Mouse (Mus musculus): Measurements from ENCODE around the gene Magi1. TPM values are rescaled to one million over a fixed set of nuclear protein-coding genes. Genes with fewer than 3 reads are reported as not detected.

The Magi1 gene
- total and polyA plus RNA-seq, 2 experiments from 2014 or later: 23.0 to 36.9 TPM

- H3K9me3 ChIP-seq (ENCODE audit: low read length): no peaks in the 10 kb centered on the region
- ATAC-seq (no peak), DNase-seq (ENCODE audit: low spot score) (no peak)
- 95% methylated on average over 3 of the region's 3 CpGs for WGBS
- TF ChIP-seq CTCF (IDR thresholded peaks at IDR 0.05; ENCODE audit: low read depth): no peak
- H3K27ac ChIP-seq: no peak overlapping the region
- no peaks in the 10 kb centered on the region for H3K4me1 ChIP-seq (ENCODE audit: insufficient read depth, low read length)
- no peaks in the 10 kb centered on the region for H3K27me3 ChIP-seq (ENCODE audit: insufficient read depth, low read length)
- no peaks in the 10 kb centered on the region for H3K36me3 ChIP-seq (ENCODE audit: insufficient read depth, low read length)
- no peak overlapping the region for H3K4me2 ChIP-seq (ENCODE audit: low read depth, low read length)
- H3K9ac ChIP-seq (replicated peaks; ENCODE audit: low read length): no peak overlapping the region
- no peak overlapping the region for H3K4me3 ChIP-seq (ENCODE audit: low read length)
Measured at GRCm38 (mm10) chr6:94273941-94274340, 9.8 kb downstream of the Magi1 start.

- 79% methylated on average over 5 of the region's 5 CpGs for WGBS
- no peak overlapping the region for H3K4me2 ChIP-seq (ENCODE audit: low read depth, low read length)
- H3K4me3 ChIP-seq (ENCODE audit: low read length): no peak overlapping the region
- no peak overlapping the region for H3K27ac ChIP-seq
- H3K4me1 ChIP-seq (ENCODE audit: insufficient read depth, low read length): no peaks in the 10 kb centered on the region
- no peak for ATAC-seq
- no peaks in the 10 kb centered on the region for H3K9me3 ChIP-seq (ENCODE audit: low read length)
- no peaks in the 10 kb centered on the region for H3K27me3 ChIP-seq (ENCODE audit: insufficient read depth, low read length)
- no peak overlapping the region for H3K9ac ChIP-seq (replicated peaks; ENCODE audit: low read length)
- DNase-seq (ENCODE audit: low spot score): no peak
- no peaks in the 10 kb centered on the region for H3K36me3 ChIP-seq (ENCODE audit: insufficient read depth, low read length)
- TF ChIP-seq CTCF (IDR thresholded peaks at IDR 0.05; ENCODE audit: low read depth): no peak
Measured at GRCm38 (mm10) chr6:94270001-94270400, 13.7 kb downstream of the Magi1 start.

DNA sequence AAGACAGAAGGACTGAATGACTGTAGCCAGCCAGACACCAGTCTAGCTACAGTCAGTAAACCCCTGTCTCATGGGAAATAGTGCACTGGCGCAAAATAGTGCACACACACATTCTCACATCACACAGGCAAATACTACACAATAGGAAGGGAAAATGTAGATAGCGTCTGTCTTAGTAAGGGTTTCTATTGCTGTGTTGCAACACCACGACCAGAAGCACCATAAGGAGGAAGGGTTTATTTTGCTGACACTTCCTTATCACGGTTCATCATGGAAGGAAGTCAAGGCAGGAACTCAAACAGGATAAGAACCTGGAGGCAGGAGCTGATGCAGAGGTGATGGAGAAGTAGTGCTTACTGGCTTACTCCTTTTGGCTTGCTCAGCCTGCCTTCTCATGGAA, 14.5 kb downstream of the Magi1 start:
- H3K9me3 ChIP-seq (ENCODE audit: low read length): no peaks in the 10 kb centered on the region
- no peak overlapping the region for H3K9ac ChIP-seq (replicated peaks; ENCODE audit: low read length)
- no peak overlapping the region for H3K4me3 ChIP-seq (ENCODE audit: low read length)
- H3K27me3 ChIP-seq (ENCODE audit: insufficient read depth, low read length): no peaks in the 10 kb centered on the region
- TF ChIP-seq CTCF (IDR thresholded peaks at IDR 0.05; ENCODE audit: low read depth): no peak
- DNase-seq (ENCODE audit: low spot score) (no peak), ATAC-seq (no peak)
- 89% methylated on average over 4 of the region's 4 CpGs for WGBS
- H3K4me2 ChIP-seq (ENCODE audit: low read depth, low read length): no peak overlapping the region
- no peaks in the 10 kb centered on the region for H3K36me3 ChIP-seq (ENCODE audit: insufficient read depth, low read length)
- no peak overlapping the region for H3K27ac ChIP-seq
- H3K4me1 ChIP-seq (ENCODE audit: insufficient read depth, low read length): no peaks in the 10 kb centered on the region

DNA sequence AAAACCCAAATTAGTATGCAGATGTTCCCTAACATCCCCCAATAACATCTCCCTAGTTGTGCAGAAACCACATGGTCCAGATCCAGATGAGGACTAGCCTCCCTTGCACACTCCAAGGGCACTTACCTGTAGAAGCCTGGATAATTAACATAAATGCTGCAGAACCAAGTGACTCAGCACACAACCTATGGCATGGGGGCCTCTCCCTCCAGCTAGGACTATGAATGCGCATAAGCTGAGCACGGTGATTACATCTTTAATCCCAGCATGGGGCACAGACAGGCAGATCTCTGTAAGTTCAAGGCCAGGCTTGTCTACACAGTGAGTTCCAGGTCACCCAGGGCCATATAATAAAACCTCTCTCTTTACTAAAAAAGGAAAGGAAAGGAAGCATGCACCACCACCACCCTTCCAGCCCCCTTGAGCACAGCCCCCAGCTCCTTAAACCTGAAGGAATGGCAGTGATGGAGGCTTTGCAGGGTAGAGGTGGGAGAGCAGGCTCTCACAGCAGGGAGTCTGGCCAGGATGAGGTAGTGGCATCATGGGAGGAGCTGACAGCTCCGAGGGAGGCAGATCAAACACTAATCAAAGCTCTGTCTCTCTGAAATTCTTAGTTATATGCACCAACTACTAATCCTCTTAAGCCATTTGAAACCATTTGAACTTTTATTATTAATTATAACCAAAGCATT, 18.3 kb downstream of the Magi1 start:
- Histone ChIP-seq H3K27me3 (ENCODE audit: insufficient read depth, low read length) (no peaks in the 10 kb centered on the region), H3K36me3 (ENCODE audit: insufficient read depth, low read length) (no peaks in the 10 kb centered on the region), H3K4me3 (ENCODE audit: low read length) (no peak overlapping the region), H3K4me2 (ENCODE audit: low read depth, low read length) (no peak overlapping the region), H3K27ac (no peak overlapping the region), H3K4me1 (ENCODE audit: insufficient read depth, low read length) (no peaks in the 10 kb centered on the region), H3K9ac (replicated peaks; ENCODE audit: low read length) (no peak overlapping the region), H3K9me3 (ENCODE audit: low read length) (no peaks in the 10 kb centered on the region)
- 61% methylated on average over 3 of the region's 3 CpGs for WGBS
- TF ChIP-seq CTCF (IDR thresholded peaks at IDR 0.05; ENCODE audit: low read depth): no peak
- ATAC-seq: no peak
- no peak for DNase-seq (ENCODE audit: low spot score)

DNA sequence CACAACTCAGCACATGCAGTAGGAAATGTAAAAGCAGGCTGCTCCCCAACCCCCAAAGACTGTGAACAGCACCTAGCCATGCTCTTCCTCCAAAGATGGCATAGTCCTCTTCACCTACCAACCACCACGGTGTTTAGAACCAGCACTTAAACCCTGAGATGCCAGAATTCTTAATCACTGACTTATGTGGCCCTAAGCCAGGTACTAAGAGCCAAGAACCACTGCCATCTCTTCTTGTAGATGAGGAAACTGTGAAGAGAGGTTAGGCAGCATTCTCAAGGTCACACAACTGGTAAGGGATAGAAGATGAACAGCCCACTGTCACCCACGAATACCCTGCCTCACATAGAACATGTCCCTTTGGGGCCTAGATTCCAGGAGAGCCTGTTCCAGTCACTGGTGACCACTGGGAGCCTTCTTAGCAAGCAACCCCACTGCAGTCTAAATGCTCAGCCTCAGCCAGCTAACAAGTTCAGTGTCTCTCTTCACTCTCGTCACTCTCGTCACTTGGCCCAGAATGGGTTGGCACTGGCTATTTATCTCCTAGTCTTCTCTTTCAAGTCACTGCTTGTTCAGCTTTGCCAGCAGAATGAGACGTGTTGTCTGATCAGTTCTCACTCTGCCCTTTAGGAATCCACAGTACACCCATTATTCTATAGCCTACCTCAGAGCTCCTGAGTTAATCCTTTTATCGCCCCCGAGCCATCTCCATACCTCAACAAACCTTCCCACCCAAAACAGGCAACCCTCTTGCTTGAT, 19.4 kb downstream of the Magi1 start:
- WGBS: 65% methylated on average over 7 of the region's 7 CpGs
- no peaks in the 10 kb centered on the region for H3K27me3 ChIP-seq (ENCODE audit: insufficient read depth, low read length)
- H3K27ac ChIP-seq: no peak overlapping the region
- no peak for ATAC-seq
- H3K4me2 ChIP-seq (ENCODE audit: low read depth, low read length): no peak overlapping the region
- H3K9ac ChIP-seq (replicated peaks; ENCODE audit: low read length): no peak overlapping the region
- H3K9me3 ChIP-seq (ENCODE audit: low read length): no peaks in the 10 kb centered on the region
- H3K36me3 ChIP-seq (ENCODE audit: insufficient read depth, low read length): no peaks in the 10 kb centered on the region
- no peak overlapping the region for H3K4me3 ChIP-seq (ENCODE audit: low read length)
- no peaks in the 10 kb centered on the region for H3K4me1 ChIP-seq (ENCODE audit: insufficient read depth, low read length)
- no peak for TF ChIP-seq CTCF (IDR thresholded peaks at IDR 0.05; ENCODE audit: low read depth)
- DNase-seq (ENCODE audit: low spot score): no peak

DNA sequence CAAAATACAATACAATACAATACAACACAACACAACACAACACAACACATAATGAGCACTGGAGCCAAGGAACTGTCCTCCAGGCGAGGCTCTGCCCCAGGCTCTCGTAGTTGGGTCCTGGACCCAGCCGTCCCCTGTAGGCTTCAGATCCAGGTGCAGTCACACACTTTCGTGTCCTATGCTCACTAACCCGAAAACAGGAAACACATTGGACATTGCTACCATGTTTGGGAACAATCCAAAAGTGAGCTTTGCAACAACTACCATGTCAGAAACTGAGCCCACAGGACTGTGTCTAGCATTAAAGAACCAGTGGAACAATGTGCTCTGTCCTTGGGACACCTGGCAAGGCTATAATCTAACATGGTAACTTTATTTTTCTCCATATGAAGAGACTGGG, 22.9 kb downstream of the Magi1 start:
- Histone ChIP-seq H3K27ac (no peak overlapping the region), H3K4me1 (ENCODE audit: insufficient read depth, low read length) (no peaks in the 10 kb centered on the region), H3K4me3 (ENCODE audit: low read length) (no peak overlapping the region), H3K36me3 (ENCODE audit: insufficient read depth, low read length) (no peaks in the 10 kb centered on the region), H3K27me3 (ENCODE audit: insufficient read depth, low read length) (no peaks in the 10 kb centered on the region), H3K9me3 (ENCODE audit: low read length) (no peaks in the 10 kb centered on the region), H3K4me2 (ENCODE audit: low read depth, low read length) (no peak overlapping the region), H3K9ac (replicated peaks; ENCODE audit: low read length) (no peak overlapping the region)
- ATAC-seq (no peak), DNase-seq (ENCODE audit: low spot score) (no peak)
- whole genome bisulfite sequencing: 92% methylated on average over 5 of the region's 5 CpGs
- no peak for TF ChIP-seq CTCF (IDR thresholded peaks at IDR 0.05; ENCODE audit: low read depth)

- no peak overlapping the region for H3K4me2 ChIP-seq (ENCODE audit: low read depth, low read length)
- H3K27me3 ChIP-seq (ENCODE audit: insufficient read depth, low read length): no peaks in the 10 kb centered on the region
- DNase-seq (ENCODE audit: low spot score) (no peak), ATAC-seq (no peak)
- no peak overlapping the region for H3K27ac ChIP-seq
- no peaks in the 10 kb centered on the region for H3K4me1 ChIP-seq (ENCODE audit: insufficient read depth, low read length)
- H3K4me3 ChIP-seq (ENCODE audit: low read length): no peak overlapping the region
- no peak for TF ChIP-seq CTCF (IDR thresholded peaks at IDR 0.05; ENCODE audit: low read depth)
- H3K9ac ChIP-seq (replicated peaks; ENCODE audit: low read length): no peak overlapping the region
- WGBS: 92% methylated on average over 2 of the region's 2 CpGs
- H3K9me3 ChIP-seq (ENCODE audit: low read length): no peaks in the 10 kb centered on the region
- no peaks in the 10 kb centered on the region for H3K36me3 ChIP-seq (ENCODE audit: insufficient read depth, low read length)
Measured at GRCm38 (mm10) chr6:94259981-94260380, 23.7 kb downstream of the Magi1 start.

Measured in hindbrain, postnatal 0 days (tissue).